Mouse (Mus musculus) cerebellum, adult (tissue): ENCODE measurements around the gene Spaca1.
"Not testable (repeated sequence)": the region's sequence is repeated elsewhere in the genome, so short reads cannot be mapped to it uniquely, and the experiment has no call there.

ENCODE experiments used
- ATAC-seq: cut with Nextera tagmentation; 2 replicates; pipeline ENCODE4 v1.9.2; 2017; ENCODE audit warnings: mild to moderate bottlenecking, moderate library complexity, mixed read lengths; ENCODE audit not compliant: insufficient number of reproducible peaks, low FRiP score, low TSS enrichment

Spaca1 gene

GRCm38 (mm10) chr4:34049571-34050255 lies at the start of gene Spaca1:
Spaca1 (minus strand) TSS chr4:34050191.
- ATAC-seq, result peak; percentile 40; the same call in 1 of the 2 replicates

GRCm38 (mm10) chr4:34087286-34087685 lies 37.3 kb upstream of the Spaca1 start:
- not testable (repeated sequence) for ATAC-seq

- no peak for ATAC-seq
Measured at GRCm38 (mm10) chr4:34081064-34081463, 31.1 kb upstream of the Spaca1 start.

GRCm38 (mm10) chr4:34069002-34069401 lies 19.0 kb upstream of the Spaca1 start:
- ATAC-seq, result no peak

GRCm38 (mm10) chr4:34058320-34058719 lies 8.3 kb upstream of the Spaca1 start:
- no peak for ATAC-seq

GRCm38 (mm10) chr4:34026771-34027170 lies 23.2 kb downstream of the Spaca1 start:
- ATAC-seq, result no peak

GRCm38 (mm10) chr4:34021456-34021855 lies 28.5 kb downstream of the Spaca1 start:
- ATAC-seq, result no peak

GRCm38 (mm10) chr4:33996382-33996781 lies 53.6 kb downstream of the Spaca1 start:
- no peak for ATAC-seq

- no peak for ATAC-seq
Measured at GRCm38 (mm10) chr4:33992687-33993086, 57.3 kb downstream of the Spaca1 start.

- ATAC-seq, result no peak
Measured at GRCm38 (mm10) chr4:33988466-33989089, 61.4 kb downstream of the Spaca1 start.
